Mouse (Mus musculus): ENCODE measurements around the gene Kif5c.
A peak's percentile ranks its signal among the peaks of the same experiment; 100 is the strongest.

Gene Kif5c

DNA sequence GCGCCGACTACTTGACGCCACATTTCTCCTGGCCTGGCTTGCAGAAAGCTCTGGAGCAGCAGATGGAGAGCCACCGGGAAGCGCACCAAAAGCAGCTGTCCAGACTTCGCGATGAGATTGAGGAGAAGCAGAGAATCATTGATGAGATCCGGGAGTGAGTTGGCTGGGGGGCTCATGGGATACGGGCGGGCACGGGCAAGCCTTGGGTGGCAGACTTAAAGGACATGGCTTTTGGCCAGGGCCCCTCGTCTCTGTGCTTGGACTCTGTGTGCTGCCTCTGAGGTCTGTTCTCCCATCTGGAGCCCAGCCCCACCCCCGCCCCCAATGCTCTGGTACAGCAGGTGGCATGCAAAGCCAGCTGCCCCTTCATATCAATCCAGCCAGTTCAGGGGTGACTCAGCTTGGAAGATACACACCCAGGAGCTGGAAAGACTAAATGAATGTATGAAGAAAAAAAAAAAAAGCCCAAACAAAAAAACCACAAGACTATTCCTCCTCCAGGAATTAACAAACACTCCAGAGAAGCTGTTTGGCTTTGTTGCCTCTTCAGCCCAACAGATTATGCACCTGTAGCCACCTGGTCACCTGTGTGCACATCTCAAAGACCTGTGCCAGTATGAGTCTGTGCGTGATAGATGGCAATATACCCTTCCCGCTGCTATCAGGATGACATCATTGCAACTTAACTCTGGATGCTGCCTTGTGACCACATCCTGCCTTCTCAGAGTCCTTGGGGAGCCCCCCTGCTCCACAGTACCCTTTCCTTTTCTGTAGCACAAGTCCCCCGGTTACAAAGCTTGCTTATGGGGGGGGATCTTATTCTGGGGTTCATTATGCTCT lies 123.0 kb downstream of the Kif5c start:
- ATAC-seq (ENCODE audit: insufficient number of reproducible peaks, low FRiP score, low TSS enrichment), result peak; percentile 14

DNA sequence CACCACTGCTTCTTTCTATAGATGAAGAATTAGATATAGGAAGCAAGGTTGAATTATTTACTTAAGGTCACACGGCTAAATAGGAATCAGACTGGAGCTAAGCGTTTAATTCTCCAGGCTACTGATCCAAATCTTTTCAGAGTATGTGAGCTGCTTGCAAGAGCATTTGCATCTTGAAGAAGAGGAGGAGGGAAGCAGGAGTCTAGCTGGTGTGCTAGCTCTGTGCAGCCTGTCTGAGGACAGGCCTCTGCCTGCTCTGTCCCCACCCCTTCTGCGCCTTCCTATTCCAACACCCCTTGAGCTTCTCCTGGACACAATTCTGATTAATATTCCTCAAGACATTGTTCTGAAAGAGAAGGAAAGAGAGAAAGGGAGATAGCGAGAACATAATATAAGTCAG lies 123.8 kb downstream of the Kif5c start:
- ATAC-seq (ENCODE audit: insufficient number of reproducible peaks, low FRiP score, low TSS enrichment), result no peak

DNA sequence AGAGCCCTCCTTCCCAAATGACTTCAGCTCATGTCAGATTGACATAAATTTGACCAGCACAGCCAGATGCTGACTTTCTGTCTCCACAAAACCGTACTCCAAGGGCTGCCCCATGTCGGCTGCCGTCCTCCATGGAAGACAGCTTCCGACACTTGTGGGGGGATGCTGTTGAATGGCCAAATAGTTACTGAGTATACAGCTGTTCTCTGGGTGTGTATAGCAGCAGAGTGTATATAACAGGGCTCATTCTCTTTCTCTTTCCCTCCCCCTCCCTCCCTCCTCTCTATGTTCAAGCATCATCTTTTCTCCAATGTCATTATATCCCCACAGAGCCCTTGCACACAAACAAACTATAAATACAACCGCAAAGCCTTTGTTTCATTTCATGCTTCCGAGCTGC lies 124.7 kb downstream of the Kif5c start:
- no peak for ATAC-seq (ENCODE audit: insufficient number of reproducible peaks, low FRiP score, low TSS enrichment)

DNA sequence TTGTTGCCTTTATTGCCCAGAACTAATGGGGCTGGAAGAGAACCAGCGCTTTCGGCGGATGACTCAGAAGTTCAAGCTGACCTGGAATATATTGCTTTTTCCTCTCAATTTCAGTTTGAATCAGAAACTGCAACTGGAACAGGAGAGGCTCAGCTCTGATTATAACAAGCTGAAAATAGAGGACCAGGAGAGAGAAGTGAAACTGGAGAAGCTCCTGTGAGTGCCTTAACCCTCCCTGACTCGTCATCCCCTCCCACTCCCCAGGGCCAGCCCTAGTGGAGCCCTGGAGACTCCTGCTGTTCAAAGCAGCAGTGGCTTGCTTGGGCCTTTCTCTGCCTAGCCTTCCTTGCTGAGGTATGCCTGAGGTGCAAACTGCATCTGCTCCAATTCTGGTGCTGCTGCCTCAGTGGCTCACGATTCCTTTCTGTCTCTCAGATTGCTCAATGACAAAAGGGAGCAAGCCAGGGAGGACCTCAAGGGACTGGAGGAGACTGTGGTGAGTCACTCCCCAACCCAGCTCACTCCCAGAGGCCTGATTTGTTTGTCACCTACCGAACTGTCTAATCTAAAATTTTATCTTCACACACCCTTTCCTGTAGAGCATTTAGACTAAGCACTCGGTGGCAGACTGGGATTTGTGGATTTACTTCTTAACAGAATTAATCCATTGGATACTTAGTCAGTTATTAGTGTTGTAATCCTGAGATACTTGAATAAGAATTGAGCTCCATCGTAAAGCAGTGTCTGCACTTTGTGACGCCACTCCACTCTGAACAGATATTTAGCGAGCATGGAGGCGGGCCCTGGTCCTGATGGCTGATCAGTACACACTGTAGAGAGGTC lies 125.4 kb downstream of the Kif5c start:
- no peak for ATAC-seq (ENCODE audit: insufficient number of reproducible peaks, low FRiP score, low TSS enrichment)

DNA sequence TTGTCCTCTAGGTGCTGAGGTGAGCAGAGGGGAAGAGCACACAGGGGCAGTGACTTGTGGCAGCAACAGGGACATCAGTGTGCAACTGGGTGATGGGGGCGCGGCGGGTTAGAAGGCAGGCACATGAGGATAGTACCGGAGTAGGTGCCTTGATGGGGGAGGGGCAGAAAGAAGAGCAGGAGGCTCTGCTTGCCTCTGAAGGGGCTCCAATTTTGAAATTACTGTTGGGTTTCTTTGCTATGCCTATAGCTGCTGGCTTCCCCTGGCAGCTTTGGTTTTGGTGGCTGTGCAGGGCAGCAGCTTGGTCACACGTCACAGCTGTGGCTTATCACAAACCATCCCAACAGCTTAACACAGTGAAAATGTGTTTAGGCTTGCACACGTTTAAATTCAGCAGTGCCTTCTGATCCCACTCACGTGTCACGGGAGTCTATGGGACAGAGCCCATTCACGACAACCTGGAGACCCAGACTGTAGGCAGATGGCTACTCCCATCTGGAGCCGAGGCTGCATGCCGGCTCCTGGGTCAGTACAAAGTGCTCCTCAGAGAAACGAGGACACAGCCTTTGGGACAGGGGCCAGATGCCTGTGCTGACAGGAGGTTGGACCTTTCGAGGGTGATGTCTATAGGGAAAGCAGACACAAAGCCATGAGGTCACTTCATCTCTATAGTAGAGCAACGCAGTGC lies 126.1 kb downstream of the Kif5c start:
- ATAC-seq (ENCODE audit: insufficient number of reproducible peaks, low FRiP score, low TSS enrichment), result peak; percentile 77

DNA sequence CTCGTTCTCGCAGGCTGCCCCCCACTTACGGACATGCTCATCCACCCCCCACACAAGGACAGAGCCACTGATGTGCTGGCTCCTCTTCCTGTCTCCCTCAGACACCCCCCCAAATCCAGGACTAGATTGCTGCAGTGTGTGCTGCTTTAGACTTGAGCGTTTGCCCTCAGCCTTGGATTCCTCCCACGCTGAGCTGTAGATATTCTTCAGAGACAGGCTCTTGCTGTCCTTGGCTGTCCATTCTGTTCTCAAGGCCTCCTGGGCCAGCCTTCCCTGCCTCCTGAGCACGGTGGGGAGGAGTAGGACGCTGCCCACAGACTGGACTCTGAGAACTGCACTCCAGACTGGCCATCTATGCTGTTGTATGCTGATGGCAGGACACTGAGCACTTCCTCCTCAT lies 127.8 kb downstream of the Kif5c start:
- ATAC-seq (ENCODE audit: insufficient number of reproducible peaks, low FRiP score, low TSS enrichment), result no peak

DNA sequence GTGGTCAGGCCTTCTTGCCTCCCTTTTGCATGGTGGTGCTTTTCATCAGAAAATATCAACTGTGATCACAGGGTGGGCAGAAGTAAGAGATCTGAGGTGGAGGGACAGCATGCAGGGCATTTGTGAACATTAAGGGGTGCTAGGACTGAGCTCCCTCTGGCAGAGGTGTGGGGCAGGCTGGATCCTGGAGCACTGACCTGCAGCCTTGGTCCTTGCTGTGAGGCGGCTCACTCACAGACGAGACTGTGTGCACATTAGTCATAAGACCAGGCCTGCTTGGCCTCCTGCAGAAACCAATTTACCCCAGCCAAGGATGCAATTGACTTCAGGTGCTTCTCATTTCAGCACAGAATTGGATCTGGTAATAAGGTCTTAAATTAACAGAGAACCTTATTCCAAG lies 128.6 kb downstream of the Kif5c start:
- no peak for ATAC-seq (ENCODE audit: insufficient number of reproducible peaks, low FRiP score, low TSS enrichment)

DNA sequence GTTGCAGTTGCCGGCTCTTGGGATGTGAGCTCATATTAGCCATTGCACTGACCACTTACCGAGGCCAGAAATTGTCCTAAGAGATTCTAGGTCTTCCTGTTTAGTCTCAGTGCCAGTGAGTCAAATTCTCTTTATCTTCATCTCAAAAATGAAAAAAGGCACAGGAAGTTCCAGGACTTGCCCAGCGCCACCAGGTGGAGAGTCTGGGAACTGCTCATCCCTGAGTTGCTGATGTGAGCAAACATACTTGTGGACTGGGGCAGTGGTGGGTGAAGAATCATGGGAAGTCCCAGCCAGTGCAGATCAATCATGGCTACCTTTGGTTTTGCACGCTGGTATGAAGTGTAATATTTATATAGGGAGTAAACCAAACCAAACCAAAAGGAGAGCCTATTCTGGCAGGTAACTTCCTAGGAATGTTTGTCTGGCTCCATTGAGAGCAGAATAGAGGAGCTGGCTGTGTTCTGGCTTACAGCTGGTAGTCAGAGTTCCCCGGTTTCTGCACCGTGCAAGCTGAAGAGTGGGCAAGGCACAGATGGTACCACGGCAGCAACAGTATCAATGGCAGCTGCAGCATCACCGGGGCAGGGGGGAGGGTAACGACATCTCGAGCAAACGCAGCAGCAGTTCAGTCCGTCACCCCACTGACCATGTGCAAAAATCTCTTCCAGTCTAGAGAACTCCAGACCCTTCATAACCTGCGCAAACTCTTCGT lies 129.7 kb downstream of the Kif5c start:
- no peak for ATAC-seq (ENCODE audit: insufficient number of reproducible peaks, low FRiP score, low TSS enrichment)

DNA sequence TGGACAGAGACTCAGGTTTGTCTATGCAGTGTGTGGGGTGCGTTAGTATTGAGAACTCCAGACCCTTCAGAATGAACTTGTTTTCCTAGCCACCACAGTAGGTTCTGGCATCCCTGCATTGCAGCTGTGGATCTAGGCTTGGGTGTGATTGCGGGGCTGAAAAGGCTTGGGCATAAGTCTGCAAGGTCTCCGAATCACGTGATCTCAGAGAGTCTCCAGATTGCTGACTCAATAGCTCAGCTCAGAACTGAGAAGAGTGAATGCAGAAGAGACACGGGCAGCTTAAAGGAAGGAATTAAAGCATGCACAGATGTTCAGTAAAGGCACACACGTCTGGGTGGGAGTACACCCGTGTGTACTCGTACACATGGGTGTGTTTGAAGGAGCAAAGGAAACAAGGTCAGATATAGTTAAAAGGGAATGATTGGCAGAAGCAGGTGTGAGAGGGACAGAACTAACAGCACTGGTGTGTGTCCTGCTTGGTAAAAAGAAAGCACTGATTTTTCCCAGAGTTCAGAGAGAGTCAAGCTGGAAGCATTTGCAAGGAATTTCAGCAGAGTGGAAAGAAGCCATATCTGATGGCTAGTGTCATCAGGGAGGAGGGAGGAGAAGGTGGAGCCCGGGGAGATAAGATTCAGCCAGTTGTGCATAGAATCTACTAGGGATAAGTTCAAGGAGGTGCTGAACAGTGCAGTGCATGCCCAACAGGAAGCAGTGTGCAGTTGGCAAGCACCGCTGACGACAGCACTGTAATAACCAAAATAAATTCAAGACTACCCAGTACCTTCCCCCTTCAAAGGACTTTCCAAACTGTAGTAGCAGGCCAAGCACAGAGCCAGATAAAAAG lies 130.9 kb downstream of the Kif5c start:
- no peak for ATAC-seq (ENCODE audit: insufficient number of reproducible peaks, low FRiP score, low TSS enrichment)

DNA sequence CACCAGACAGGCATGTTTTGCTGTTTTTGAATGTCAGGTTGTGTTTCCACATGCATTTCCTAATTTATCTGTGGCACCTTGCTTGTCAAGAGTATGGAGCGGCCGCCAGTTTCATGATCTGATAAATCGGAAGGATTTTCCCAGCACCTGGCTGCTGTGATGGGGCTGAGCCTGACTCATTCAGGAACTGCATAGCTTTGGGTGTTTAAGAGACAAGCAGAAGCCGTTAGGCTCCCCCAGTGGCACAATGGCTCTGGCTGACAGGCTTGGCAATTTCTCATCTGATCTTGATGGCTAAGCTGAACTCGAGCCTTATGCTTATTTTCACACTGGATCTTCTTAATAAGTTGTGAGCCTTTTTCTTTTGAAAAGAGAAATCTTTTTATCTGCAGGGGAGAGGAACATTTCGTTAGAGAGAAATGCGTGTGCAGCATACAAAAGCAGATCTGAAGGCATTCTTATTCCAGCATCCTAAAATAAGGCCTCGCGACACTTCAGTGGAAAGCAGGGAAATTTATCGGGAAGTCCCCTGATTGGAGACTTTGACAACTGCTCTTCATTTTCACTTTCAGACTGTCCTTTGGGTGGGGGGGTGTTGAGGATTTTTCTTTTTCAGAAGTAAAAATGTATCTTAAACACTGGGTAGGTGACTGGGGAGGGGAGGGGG lies 132.6 kb downstream of the Kif5c start:
- ATAC-seq (ENCODE audit: insufficient number of reproducible peaks, low FRiP score, low TSS enrichment), result no peak

DNA sequence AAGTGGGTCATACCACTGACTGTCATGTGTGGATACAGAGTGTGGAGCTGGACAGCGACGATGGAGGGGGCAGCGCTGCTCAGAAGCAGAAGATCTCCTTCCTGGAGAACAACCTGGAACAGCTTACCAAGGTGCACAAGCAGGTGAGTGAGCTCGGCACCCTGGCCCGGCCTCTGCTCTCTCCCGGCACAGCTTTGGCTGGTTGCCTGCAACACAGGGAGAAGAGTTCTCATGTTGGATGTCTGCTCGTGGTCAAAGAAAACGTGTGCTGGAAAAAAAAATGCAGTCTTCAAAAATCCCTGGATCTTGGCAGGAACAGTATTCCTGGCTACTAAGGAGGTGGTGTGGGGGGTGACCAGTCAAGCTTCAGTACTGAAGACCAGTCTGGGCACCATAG lies 133.1 kb downstream of the Kif5c start:
- no peak; the same call in 1 of the 2 replicates for ATAC-seq (ENCODE audit: insufficient number of reproducible peaks, low FRiP score, low TSS enrichment)

DNA sequence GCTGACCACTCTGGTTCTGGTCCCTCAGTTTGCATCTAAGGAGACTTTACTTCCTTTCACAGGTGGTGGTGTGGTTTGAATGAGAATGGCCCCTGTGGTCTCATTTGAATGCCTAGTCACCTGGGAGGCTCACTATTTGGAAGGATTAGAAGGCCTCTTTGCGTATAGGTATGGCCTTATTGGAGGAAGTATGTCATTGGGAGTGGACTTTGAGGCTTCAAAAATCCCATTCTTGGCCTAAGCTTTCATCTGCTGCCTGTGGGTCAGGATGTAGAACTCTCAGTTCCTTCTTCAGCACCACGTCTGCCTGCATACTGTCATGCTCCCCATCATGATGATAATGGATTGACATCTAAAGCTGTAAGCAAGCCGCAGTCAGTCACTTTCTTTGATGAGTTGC lies 134.0 kb downstream of the Kif5c start:
- ATAC-seq (ENCODE audit: insufficient number of reproducible peaks, low FRiP score, low TSS enrichment), result no peak

DNA sequence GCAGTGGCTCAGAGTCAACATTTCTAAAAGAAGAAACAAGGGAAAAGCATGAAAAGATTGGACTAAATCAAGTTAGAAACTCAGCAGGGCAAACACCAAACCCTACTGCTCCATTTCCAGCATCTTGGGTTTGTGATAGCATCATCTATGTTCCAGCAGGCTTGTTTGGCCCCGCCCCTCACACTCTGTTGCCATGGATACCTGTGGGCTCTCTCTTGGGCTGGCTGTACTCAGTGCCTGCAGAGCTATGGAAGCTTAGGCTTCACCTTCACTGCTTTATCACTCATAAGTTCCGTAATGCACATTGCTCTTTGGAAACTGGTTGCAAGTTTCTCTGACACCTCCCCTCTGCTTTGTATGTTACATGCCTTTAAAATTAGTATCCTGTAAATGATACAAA lies 136.0 kb downstream of the Kif5c start:
- no peak for ATAC-seq (ENCODE audit: insufficient number of reproducible peaks, low FRiP score, low TSS enrichment)

DNA sequence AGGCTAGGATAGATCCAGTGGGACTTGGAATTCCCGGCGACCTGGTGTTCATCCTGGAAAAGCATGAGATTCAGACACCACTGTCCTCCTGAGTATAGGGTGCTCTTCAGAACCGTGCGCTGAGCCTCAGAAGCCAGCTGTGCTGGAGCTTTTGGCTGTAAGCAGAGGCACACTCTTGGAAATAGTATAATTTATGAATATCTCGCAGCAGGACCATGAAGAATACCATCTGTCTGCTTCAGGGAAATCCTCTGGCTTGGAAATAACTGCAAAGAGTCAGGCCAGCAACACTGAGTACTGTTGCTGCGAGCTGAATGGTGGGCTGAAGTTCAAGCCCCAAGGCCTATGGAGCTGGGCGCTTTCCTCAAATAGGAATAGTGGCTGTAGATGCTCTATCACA lies 138.5 kb downstream of the Kif5c start:
- 0 out of 2 replicates have a peak, but pooled peaks have one; percentile 17 for ATAC-seq (ENCODE audit: insufficient number of reproducible peaks, low FRiP score, low TSS enrichment)

DNA sequence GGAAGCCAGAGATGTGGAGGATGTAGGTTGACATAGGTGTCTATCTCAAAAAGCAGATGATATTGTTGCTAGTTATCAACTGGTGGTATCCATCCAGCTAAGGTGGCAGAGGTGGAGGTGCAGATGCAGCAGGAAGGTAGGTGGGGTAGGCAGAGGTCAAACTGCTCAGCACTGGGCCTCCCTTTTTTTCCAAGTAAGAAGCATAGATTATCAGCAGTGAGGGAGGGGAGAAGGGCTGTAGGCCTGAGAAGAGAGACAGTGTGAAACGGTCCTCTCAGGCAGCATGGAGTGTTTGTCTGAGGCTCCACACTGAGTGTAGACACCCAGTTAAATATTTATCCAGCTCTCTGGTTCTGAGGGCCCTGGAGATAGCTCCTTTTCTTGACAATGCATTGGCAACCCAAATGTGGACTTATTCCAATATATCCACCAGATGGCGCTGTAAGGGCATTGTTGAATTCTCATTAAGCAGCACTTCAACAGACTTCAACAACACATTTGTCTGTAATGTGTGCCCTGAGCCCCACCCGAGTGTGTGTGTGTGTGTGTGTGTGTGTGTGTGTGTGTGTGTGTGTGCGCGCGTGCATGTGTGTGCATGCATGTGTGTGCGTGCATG lies 145.3 kb downstream of the Kif5c start:
- peak; percentile 32; the same call in 1 of the 2 replicates for ATAC-seq (ENCODE audit: insufficient number of reproducible peaks, low FRiP score, low TSS enrichment)

DNA sequence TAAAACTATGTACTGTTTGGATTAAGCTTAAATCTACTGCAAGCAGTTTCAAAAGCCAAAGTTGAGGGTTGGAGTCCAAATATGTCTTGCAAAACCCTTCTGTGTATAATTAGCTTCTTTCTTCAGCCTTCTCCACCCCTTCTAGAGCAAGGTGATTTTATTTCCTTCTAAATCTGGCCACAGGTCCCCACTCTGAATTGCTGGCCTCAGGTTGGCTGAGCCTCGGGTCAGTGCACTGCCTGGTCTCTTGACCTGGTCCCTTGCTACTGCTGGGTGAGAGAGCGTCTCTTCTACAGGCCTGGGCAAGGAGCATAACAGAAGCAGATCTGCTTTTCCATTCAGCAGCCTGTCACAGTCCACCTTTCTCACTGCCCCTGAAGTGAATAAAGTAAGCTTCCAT lies 149.8 kb downstream of the Kif5c start:
- no peak for ATAC-seq (ENCODE audit: insufficient number of reproducible peaks, low FRiP score, low TSS enrichment)

DNA sequence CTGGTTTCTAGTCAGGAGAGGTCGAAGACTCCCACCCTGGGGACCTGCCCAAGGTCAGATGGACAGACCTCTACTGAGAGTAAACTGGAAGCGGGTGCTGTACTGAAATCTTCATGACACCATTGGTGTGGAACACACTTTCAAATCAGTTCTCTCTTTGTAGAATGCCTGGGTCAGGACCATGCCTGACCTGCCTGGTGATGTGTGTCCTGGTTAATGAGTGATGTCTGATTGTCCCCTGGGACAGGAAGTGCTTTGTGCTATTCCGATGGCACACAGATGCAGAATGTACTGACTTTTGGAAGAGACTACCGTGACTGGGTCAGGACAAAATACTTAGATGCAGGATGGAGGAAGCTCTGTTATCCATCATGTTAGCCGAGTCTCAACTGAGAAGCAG lies 151.3 kb downstream of the Kif5c start:
- ATAC-seq (ENCODE audit: insufficient number of reproducible peaks, low FRiP score, low TSS enrichment), result no peak

DNA sequence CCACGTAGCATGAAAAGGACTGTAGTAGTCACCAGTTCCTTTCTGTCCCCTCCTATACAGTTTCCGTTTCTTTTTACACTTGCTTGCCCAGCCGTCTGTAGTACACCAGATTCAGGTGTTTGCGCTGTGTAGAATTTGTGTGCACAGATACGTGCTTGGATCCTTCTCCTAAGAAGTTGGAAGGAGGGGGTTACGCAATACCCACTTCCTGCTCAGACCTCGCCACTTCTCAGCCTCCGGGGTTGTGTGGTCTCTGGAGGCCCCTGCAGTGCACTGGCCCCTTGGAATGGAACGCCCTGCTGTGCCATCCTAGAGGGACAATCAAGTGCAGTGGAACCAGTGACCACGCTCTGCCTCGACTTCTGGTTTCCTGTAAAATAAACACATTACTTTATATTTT lies 152.1 kb downstream of the Kif5c start:
- ATAC-seq (ENCODE audit: insufficient number of reproducible peaks, low FRiP score, low TSS enrichment), result no peak
